Mouse (Mus musculus): ENCODE data around the gene Zfp952. TPM values are rescaled to one million over a fixed set of nuclear protein-coding genes. Genes with fewer than 3 reads are reported as not detected.

Gene Zfp952
- total RNA-seq (2023; ENCODE audit: inconsistent age) = 12.2 to 15.7 TPM (median 14.1 TPM) in 4 replicates

GRCm38 (mm10) chr17:32992699-32993474, at the start of gene Zfp952:
Gene Zfp952 (plus strand): TSS chr17:32993129.

GRCm38 (mm10) chr17:32947215-32947914, 45.6 kb upstream of the Zfp952 start, which contains the start of gene Cyp4f13:
Gene Cyp4f13 (minus strand): TSS chr17:32947402.

GRCm38 (mm10) chr17:32965623-32966290, 27.2 kb upstream of the Zfp952 start, which contains the start of gene Zfp472:
Gene Zfp472 (plus strand): TSS chr17:32965814.

GRCm38 (mm10) chr17:33032900-33033891, 40.3 kb downstream of the Zfp952 start, which contains the start of gene Zfp763:
Gene Zfp763 (minus strand): TSS chr17:33033402.

Other genes starting within 250 kb of the Zfp952 start
- gene Zfp871, start 204.8 kb upstream of the Zfp952 start, total RNA-seq (2023; ENCODE audit: inconsistent age) = 78.3 to 89.6 TPM (median 79.2 TPM) in 4 replicates
- gene Zfp811, start 183.2 kb upstream of the Zfp952 start, total RNA-seq (2023; ENCODE audit: inconsistent age) = 0.18 to 0.51 TPM (median 0.42 TPM) in 4 replicates
- gene Zfp799, start 162.9 kb upstream of the Zfp952 start, total RNA-seq (2023; ENCODE audit: inconsistent age) = 6.5 to 9.4 TPM (median 8.2 TPM) in 4 replicates
- gene Zfp870, start 101.5 kb upstream of the Zfp952 start, total RNA-seq (2023; ENCODE audit: inconsistent age) = 7.0 to 11.8 TPM (median 10.3 TPM) in 4 replicates
- gene Cyp4f14, start 75.8 kb upstream of the Zfp952 start, total RNA-seq (2023; ENCODE audit: inconsistent age) = not detected in 4 replicates
- gene Cyp4f13, start 45.7 kb upstream of the Zfp952 start, total RNA-seq (2023; ENCODE audit: inconsistent age) = 83.0 to 86.6 TPM (median 84.1 TPM) in 4 replicates
- 15.7 to 21.4 TPM (median 20.5 TPM) in 4 replicates for gene Zfp472, start 27.3 kb upstream of the Zfp952 start, total RNA-seq (2023; ENCODE audit: inconsistent age)
- gene Zfp763, start 40.3 kb downstream of the Zfp952 start, total RNA-seq (2023; ENCODE audit: inconsistent age) = 3.5 to 5.2 TPM (median 4.0 TPM) in 4 replicates
- gene 4921501E09Rik, start 74.9 kb downstream of the Zfp952 start, total RNA-seq (2023; ENCODE audit: inconsistent age) = not detected in 4 replicates
- gene Zfp563, start 96.2 kb downstream of the Zfp952 start, total RNA-seq (2023; ENCODE audit: inconsistent age) = 3.8 to 5.5 TPM (median 4.8 TPM) in 4 replicates
- not detected in 4 replicates for gene Morc2b, start 146.6 kb downstream of the Zfp952 start, total RNA-seq (2023; ENCODE audit: inconsistent age)
- not detected in 4 replicates for gene Olfr55, start 175.3 kb downstream of the Zfp952 start, total RNA-seq (2023; ENCODE audit: inconsistent age)
- gene Olfr239, start 198.2 kb downstream of the Zfp952 start, total RNA-seq (2023; ENCODE audit: inconsistent age) = not detected in 4 replicates
- not detected in 4 replicates for gene Olfr1564, start 228.6 kb downstream of the Zfp952 start, total RNA-seq (2023; ENCODE audit: inconsistent age)

Data from B cell, adult (primary cell).